Mouse (Mus musculus) cerebellum, adult (tissue): ENCODE measurements at regions not wholly inside any gene's neighbourhood (a gene's known extent, or its start where the extent isn't known, plus 50 kb on each side); places are given as distances from the start of the nearest gene placed in this dataset.

ENCODE experiments used
- ATAC-seq: cut with Nextera tagmentation; 2 replicates; pipeline ENCODE4 v1.9.2; 2017; ENCODE audit warnings: mild to moderate bottlenecking, moderate library complexity, mixed read lengths; ENCODE audit not compliant: insufficient number of reproducible peaks, low FRiP score, low TSS enrichment

GRCm38 (mm10) chr16:70900085-70900484, 586.3 kb downstream of the Gbe1 start:
- no peak for ATAC-seq

GRCm38 (mm10) chr16:70920047-70920446, 606.3 kb downstream of the Gbe1 start:
- ATAC-seq, result no peak

- ATAC-seq, result no peak
Observed at GRCm38 (mm10) chr16:70929651-70930050, 615.9 kb downstream of the Gbe1 start.

GRCm38 (mm10) chr16:70935959-70936358, 622.2 kb downstream of the Gbe1 start:
- ATAC-seq, result no peak

GRCm38 (mm10) chr16:70952937-70953336, 639.2 kb downstream of the Gbe1 start:
- no peak for ATAC-seq
